Mouse (Mus musculus): ENCODE results near the gene Mslnl.

The Mslnl gene

DNA sequence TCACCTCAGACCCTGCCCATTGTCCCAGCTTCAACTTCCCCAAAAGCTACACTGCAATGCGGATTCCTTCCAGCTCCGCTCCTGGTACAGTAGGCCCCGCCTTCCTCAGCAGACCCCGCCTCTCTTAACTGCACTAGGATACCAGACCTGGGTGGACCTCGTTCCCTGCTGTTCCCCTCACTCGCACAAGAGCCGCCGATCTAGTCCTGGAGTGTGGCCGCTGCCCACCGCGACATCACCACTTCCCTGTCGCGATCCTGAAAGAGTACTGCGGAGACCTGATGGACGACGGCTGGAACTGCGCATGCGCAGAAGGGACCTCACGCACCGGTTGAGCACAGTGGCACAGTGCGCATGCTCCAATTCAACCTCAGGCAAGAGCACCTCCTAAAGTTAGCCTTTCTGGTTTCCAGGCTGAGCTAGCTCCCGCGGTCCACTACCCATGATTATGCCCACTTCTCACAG lies 49.5 kb downstream of the Mslnl start, which contains the start of gene Haghl:
Gene Haghl (minus strand): TSS at position 393 of the 465 bp plus-strand sequence.
- DNase-seq (ENCODE audit: low spot score in 2 of 2) = peak; percentile 90 to 94

DNA sequence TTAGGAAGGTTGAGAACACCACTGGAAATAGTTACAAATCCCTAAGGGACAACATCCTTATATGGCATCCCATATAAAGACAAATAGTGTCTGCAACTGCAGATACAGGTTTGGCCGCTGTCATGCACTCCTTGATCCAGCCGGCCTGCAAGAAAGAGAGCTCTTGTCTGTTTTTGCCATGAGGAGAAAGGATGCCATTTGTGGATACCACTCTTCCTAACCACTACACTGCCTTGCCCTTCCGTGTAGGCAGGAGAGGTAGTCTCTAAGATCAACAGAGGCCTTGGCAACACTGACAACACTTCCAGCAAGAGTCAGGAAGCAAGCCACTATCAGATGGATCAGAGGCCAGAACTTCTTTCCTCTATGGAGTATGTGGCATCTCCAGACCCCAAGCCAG lies 50.4 kb downstream of the Mslnl start, which contains the start of gene Ccdc78:
Gene Ccdc78 (plus strand): TSS at position 301 of the 400 bp plus-strand sequence.
- no peak for DNase-seq (ENCODE audit: low spot score in 2 of 2)

DNA sequence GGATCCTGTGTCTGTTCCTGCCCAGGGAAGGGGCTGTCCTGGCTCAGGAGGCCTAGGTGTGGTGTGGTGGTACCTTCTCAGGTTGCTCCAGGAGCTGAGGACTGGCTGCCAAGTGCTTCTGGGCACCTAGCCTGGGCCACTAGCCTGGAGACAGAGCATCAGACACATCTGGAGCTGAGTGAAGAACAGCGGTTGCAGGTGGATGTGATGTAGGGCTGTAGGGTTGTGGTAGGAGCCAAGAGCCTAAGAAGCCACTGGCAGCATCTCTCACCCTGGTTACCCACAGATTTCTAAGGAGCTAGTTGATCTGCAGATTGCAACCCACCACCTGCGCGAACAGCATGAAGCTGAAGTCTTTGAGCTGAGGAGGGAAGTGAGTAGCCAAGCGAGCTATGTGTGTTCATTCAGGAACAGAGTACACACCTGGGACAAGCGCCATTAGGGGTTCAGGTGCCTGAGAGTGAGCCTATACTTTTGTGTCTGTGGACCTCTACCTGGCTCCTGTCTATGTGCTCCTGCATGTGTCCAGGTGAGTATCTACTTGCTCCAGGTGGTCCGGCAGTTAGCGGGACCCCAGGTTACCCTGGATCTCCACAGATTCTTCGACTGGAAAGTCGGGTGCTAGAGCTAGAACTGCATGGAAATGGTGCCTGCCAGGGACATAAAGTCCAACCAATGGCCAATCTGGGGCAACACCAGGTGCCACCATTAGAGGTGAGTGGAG lies 51.1 kb downstream of the Mslnl start:
- DNase-seq (ENCODE audit: low spot score in 2 of 2) = no peak

DNA sequence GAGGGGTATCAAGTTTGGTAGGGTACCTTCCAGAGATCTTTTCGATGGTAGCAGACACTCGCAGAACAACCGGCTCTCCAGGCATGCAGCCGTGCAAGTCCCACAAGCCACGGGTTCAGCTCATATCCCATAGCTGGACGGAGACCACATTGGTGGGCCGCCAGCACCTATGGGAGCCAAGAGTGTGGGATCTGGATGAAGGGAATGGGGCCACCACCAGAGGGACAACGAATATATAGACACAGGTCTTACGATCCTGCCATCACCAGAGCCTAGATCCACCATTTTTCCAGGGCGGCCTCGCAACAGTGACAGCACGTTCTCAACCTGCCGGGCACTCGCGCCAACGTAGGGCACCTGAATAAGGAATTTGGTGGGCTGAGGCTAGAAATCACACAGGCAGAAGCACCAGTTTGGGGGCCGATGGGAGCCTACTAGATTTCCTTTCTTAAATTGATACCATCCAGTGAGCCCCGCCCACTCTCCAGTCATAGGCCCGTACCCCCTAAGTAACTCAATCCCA lies 55.5 kb downstream of the Mslnl start:
- DNase-seq (ENCODE audit: low spot score in 2 of 2) = no peak

DNA sequence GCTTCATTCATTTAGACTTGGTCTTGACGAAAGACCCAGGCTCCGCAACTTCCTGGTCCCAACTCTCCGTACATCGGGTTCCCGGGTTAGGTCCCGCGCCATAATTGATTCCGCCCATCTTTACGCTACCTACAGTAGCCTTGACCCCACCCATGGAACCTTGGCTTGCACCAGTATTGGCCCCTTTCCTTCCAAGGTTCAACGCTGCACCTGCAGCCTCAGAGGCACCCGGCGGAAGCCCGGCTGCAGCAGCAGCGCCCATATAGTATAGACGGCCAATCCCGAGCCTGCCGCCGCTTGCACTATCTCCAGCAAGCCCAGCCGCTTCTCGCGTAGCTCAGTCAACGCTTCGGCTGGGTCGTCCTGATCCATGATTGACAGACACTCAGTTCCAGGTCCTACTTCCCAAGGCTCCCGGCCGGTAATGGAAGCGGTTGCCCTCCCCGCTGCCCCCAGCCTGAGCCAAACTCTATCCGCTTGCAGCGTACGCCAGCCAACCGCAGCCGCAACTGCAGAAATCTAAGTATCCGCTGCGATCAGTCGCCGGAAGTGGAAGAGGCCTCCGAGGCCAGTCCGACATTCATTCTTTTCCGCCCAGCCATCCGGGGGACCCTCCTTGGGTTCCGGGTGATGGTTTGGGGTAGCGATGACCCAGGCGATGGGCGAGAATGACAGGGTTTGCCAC lies 56.1 kb downstream of the Mslnl start:
- DNase-seq (ENCODE audit: low spot score in 2 of 2) = peak; percentile 74 to 87

DNA sequence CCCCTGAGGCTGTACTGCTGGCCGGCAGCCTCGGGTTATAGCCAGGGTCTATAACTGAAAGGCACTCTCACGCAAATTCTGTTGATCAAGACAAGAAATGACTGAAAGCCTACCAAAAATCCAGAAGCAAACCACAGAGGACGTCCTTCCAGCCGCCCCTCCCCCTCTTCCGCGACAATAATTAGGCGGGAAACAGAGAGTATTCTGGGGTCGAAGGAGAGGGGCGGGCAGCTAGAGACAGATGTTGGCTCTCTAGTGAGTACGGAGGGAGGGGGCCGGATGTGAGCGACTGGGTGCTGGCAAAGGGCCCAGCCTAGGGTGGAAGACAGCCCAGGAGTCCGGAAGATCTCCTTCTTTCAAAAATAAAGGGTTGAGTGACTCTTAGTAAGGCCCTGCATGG lies 56.8 kb downstream of the Mslnl start, which contains the start of gene Fam173a:
Gene Fam173a (minus strand): TSS at position 287 of the 400 bp plus-strand sequence.
- DNase-seq (ENCODE audit: low spot score in 2 of 2) = peak in 1 of 2 experiments; percentile 43

DNA sequence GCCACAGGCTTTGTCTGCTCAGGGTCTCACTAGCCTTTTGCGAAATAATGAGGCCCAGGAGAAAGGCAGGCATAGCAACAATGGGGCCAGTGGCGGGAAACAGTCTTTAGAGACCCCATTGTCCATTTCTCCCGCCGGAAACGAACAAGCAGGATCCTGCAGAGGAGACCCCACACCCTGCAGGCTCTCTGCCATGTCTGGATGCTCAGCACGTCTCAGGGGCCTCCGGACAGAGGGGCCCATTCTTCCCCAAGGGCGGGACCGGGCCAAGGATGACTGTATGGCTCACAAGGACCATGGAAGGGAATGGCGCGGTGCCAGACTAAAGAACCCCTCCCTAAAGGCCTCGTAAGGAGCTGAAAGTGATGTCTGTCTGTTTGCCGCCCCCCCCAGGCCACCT lies 58.4 kb downstream of the Mslnl start:
- DNase-seq (ENCODE audit: low spot score in 2 of 2) = no peak

DNA sequence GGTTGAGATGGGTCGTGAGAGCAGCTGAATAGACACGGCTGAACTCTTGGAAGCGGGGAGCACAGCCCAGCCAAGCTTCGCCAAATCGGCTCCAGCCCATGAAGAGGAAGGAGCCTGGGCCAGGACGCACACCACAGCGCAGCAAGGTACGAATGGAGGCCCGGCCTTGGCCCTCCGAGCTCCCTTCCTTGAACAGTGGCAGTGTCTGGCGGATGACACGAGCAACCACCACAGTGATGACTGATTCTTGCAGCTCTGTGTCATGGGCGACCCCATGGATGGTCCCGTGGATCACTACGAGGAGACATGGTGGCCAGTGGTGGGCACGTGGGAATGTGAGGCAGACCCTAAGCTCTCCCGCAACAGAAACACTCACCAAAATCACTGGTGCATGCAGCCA lies 59.2 kb downstream of the Mslnl start:
- DNase-seq (ENCODE audit: low spot score in 2 of 2) = no peak

DNA sequence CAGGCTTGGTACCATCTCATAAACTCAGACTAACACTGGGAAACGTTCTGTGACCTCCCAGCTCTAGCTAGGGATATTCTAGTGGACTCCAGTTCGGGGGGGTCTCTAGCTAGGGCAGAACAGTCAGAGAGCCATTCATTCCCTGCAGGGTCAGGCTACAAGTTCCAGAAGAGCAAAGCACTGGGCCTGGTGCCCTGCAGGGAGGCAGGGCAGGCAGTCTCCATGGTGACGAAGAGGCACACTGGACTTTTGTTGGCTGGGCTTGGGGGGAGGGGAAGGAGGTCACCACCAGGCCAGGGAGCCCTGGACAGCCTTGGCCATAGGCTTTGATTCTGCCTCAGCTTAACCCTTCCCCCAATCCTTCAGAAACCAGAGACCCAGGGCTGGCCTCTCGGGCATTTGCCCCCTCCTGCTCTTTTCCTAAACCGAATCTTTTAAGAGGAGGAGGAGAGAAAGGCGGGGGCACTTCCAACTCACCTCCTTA lies 59.8 kb downstream of the Mslnl start, which contains the start of gene AC134908.4:
Gene AC134908.4 (minus strand): TSS at position 51 of the 484 bp plus-strand sequence.
- no peak for DNase-seq (ENCODE audit: low spot score in 2 of 2)

DNA sequence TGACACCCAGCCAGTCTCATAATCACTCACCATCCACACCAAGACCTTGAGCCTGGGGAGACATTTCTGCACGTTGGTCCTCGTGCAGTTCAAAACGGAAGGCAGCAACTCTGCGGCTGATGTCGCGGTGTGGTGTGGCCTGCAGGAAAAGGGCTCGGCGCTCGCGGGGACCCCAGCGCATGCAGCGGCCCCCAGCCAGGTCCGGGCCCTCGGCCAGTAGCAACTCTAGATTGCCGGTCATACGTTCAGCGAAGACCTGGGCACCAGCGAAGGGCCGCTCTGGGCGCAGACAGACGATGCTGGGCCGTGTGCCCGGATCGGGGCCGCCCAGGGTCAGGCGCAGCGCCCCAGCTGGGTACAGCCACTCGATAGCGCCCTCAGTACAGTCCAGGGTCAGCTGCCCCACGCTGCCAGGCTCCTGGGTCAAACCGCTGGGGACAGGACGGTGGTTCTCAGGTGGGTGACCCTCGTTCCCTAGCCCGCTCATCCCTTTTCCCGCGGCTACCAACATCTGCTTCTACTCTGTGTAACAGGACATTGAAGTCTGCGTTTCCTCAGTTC lies 60.4 kb downstream of the Mslnl start:
- no peak for DNase-seq (ENCODE audit: low spot score in 2 of 2)

DNA sequence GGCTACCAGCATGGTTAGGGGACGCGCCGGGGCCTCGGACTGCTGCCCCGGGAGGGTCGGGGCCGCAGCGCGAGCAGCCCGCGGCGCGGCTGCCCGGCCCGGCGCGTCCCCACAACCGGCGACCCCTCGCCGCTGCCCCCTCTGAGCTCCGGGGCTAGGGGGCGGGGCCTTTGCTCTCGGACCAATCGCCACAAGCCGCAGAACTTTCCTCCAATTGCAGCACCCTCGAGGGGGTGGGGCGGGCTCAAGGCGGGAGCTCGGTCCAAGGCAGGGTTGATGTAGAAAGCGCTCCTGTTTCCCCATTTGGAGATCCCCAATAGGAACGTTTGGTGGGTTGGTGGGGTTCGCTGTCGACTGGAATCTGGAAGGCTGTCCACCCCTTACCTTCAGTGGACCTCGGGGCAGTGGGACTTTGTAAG lies 61.1 kb downstream of the Mslnl start, which contains the start of gene Metrn:
Gene Metrn (minus strand): TSS at position 186 of the 419 bp plus-strand sequence.
- DNase-seq (ENCODE audit: low spot score in 2 of 2) = peak; percentile 74 to 82

Measured in urinary bladder, adult 18-20 months (tissue).